Mouse (Mus musculus) heart, adult 2 months (tissue): ENCODE measurements around the gene Dmac2. TPM values are rescaled to one million over a fixed set of nuclear protein-coding genes. Genes with fewer than 3 reads are reported as not detected.

ENCODE experiments used
- DNase-seq, 2 experiments: peaks; one replicate each; pipeline ENCODE4 v3.0.0; 2021
- H3K27ac ChIP-seq: fragments of 200-600 bp; 2 replicates; pipeline ENCODE4 v1.8.1; 2022
- H3K27me3 ChIP-seq: fragments of 200-500 bp; 2 replicates; pipeline ENCODE4 v1.6.1; 2012; ENCODE audit warnings: mild to moderate bottlenecking, low read length, inconsistent platforms, mixed read lengths; ENCODE audit not compliant: control insufficient read depth, insufficient read depth
- H3K36me3 ChIP-seq: fragments of 200-500 bp; 2 replicates; pipeline ENCODE4 v1.6.1; 2012; ENCODE audit warnings: low read length, inconsistent platforms; ENCODE audit not compliant: control insufficient read depth, insufficient read depth
- H3K4me1 ChIP-seq: fragments of 200-500 bp; 2 replicates; pipeline ENCODE4 v1.6.1; 2011; ENCODE audit warnings: low read length; ENCODE audit not compliant: control insufficient read depth, insufficient read depth
- H3K4me3 ChIP-seq: fragments of 200-600 bp; 2 replicates; pipeline ENCODE4 v1.8.1; 2022
- H3K79me2 ChIP-seq: fragments of 200-500 bp; replicated peaks from 2 replicates; pipeline ENCODE4 v1.6.1; 2012; ENCODE audit warnings: mild to moderate bottlenecking, inconsistent platforms, low read length, moderate library complexity, mixed read lengths; ENCODE audit not compliant: control insufficient read depth, insufficient read depth
- H3K9ac ChIP-seq: fragments of 200-500 bp; 2 replicates; pipeline ENCODE4 v1.6.1; 2012; ENCODE audit warnings: low read depth, mild to moderate bottlenecking, control low read depth, inconsistent platforms, low read length, mixed read lengths
- CTCF ChIP-seq: fragments of 200-600 bp; IDR thresholded peaks from 2 replicates; pipeline ENCODE4 v1.8.1; 2022; ENCODE audit warnings: antibody characterized with exemption, mild to moderate bottlenecking, moderate library complexity
- EP300 ChIP-seq: fragments of 200-500 bp; IDR thresholded peaks from 2 replicates; pipeline ENCODE4 v1.6.1; 2011; ENCODE audit warnings: low read depth, low read length, control low read depth; ENCODE audit not compliant: insufficient read depth
- POLR2A ChIP-seq: fragments of 200-500 bp; IDR thresholded peaks from 2 replicates; pipeline ENCODE4 v1.6.1; 2011; ENCODE audit warnings: mild to moderate bottlenecking, low read depth, low read length, control low read depth; ENCODE audit not compliant: insufficient read depth
- WGBS: fragments of 180-500 bp; shearing (Covaris S2); methylation state at CpG from one replicate; pipeline ENCODE4 v1.1.7; 2018; 5-methylcytosine and 5-hydroxymethylcytosine counted together
- intact Hi-C: fragments of 180-260 bp; cut with DNase I; formaldehyde crosslinking; loops from one replicate; pipeline ENCODE4 v1.15.1; 2025
- polyA plus RNA-seq: library from polyadenylated mRNA; depleted of rRNA; stranded (reverse); fragments of >200 nt; gene quantifications from 2 replicates; pipeline ENCODE4 v1.2.3, GENCODE M21; 2012
- total RNA-seq, 2 experiments: library from RNA; stranded (reverse); gene quantifications; 2 replicates each; pipeline ENCODE4 v1.2.3; 2021

The Dmac2 gene
- total and polyA plus RNA-seq, 3 experiments = 52.2 to 83.8 (median 61.8) TPM

DNA sequence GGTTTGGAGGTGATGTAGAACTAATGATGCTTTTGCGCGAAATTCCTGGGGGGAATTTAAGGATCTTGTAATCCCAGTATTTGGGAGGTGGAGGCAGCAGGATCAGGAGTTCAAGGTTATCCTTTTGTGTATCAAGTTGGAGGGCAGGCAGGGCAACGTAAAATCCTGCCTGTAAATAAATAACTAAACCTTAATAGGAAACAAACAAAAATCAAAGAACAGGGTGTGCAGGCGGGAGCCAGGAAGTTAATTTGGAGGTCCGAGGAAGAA is 443 bp downstream of the Dmac2 start:
- DNase-seq = no peak
- no peaks in the 10 kb centered on the region for H3K79me2 ChIP-seq
- peaks cover 1% of the 10 kb centered on the region; the same call in 1 of the 2 replicates for H3K4me1 ChIP-seq
- no peaks in the 10 kb centered on the region for H3K36me3 ChIP-seq
- WGBS = 32% methylated on average over 5 of the region's 5 CpGs
- H3K9ac ChIP-seq = peak overlapping the region; percentile 41
- H3K4me3 ChIP-seq = peak overlapping the region; percentile 72
- TF ChIP-seq POLR2A (no peak), EP300 (no peak), CTCF (no peak)
- no peaks in the 10 kb centered on the region for H3K27me3 ChIP-seq
- intact Hi-C loops = loop anchor here (2.0 to 5.0 kb wide), 2 partner anchors 37 to 397 kb away; partner anchors contain the start of genes Dedd2 and Zfp526
- H3K27ac ChIP-seq = peak overlapping the region; percentile 96

DNA sequence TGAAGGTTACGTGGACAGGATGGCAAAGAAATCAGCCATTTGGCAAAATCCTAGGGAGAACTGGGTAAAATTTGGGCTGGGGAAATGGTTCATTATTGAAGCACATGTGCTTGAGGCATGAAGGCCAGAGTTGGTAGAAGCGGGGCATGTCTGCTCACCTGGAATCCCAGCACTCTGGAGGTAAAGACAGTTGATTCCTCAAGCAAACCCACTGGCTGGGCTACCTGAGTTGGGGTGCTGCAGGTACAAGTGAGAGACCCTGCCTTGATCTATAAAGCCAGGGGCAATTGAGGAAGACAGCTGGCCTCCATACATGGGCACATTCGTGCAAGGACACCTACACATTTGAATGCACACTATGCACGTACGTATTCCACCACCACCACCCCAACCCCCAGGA is 887 bp downstream of the Dmac2 start:
- intact Hi-C loops = no loop called here
- no peaks in the 10 kb centered on the region for H3K36me3 ChIP-seq
- H3K79me2 ChIP-seq = no peaks in the 10 kb centered on the region
- H3K27ac ChIP-seq = peak overlapping the region; percentile 96; the same call in 1 of the 2 replicates
- no peaks in the 10 kb centered on the region for H3K27me3 ChIP-seq
- no peak overlapping the region for H3K9ac ChIP-seq
- TF ChIP-seq CTCF (no peak), EP300 (no peak), POLR2A (no peak)
- DNase-seq = peak in 1 of 2 experiments; percentile 17
- 95% methylated on average over 5 of the region's 5 CpGs for WGBS
- peak overlapping the region; percentile 72 for H3K4me3 ChIP-seq
- peaks cover 1% of the 10 kb centered on the region; the same call in 1 of the 2 replicates for H3K4me1 ChIP-seq

DNA sequence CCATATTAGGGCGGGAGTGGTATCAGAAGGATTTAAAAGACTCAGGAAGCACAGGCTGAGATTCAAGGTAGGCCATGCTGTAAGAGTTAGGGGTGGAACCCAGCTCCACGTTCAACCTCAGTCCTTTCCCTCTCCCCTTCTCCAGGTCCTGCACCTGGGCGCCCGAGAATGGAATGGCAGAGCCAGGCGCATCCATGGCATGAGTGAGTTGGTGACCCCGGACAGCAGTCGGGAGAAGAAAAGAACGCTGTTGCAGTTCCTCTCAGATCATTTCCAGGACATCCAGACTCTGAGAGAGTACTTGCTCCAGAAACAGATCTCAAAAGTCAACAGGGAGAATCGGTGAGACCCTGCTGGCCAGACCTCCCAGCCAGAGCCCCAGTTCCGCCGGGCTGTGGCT is 1.5 kb downstream of the Dmac2 start:
- Histone ChIP-seq H3K27ac (no peak overlapping the region), H3K4me1 (peaks cover 1% of the 10 kb centered on the region; the same call in 1 of the 2 replicates), H3K4me3 (no peak overlapping the region), H3K27me3 (no peaks in the 10 kb centered on the region), H3K9ac (no peak overlapping the region), H3K79me2 (no peaks in the 10 kb centered on the region), H3K36me3 (no peaks in the 10 kb centered on the region)
- peak in 1 of 2 experiments; percentile 19 for DNase-seq
- no peak for TF ChIP-seq EP300
- TF ChIP-seq CTCF = no peak
- no peak for TF ChIP-seq POLR2A
- 88% methylated on average over 11 of the region's 11 CpGs for WGBS
- intact Hi-C loops = no loop called here

DNA sequence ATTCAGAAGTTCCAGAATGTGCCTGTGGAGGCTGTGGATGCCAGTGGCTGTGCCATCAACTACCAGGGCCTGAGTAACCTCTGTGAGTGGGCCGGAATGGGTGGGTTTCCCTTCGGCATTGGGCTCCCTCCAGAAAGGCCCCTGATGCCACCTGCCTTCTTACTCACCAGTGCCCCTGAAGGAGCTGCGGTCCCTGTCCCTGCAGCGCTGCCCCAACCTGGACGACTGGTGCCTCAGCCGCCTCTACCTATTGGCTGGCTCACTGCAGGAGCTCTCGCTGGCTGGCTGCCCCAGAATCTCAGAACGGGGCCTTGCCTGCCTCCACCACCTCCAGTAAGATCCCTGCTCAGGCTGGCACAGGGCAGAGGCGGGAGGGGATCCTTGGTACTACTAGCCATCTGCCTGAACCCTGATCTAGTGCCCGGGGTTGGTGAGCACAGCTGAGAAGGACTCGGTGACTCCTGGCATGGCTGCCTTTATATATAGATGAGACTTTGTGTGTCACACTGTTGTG is 4.7 kb downstream of the Dmac2 start:
- Histone ChIP-seq H3K27me3 (no peaks in the 10 kb centered on the region), H3K4me1 (peaks cover 6% of the 10 kb centered on the region), H3K79me2 (no peaks in the 10 kb centered on the region), H3K36me3 (no peaks in the 10 kb centered on the region), H3K4me3 (no peak overlapping the region), H3K27ac (no peak overlapping the region), H3K9ac (no peak overlapping the region)
- no peak for DNase-seq
- WGBS = 87% methylated on average over 11 of the region's 11 CpGs
- intact Hi-C loops = no loop called here
- no peak for TF ChIP-seq CTCF
- TF ChIP-seq POLR2A = no peak
- TF ChIP-seq EP300 = no peak

DNA sequence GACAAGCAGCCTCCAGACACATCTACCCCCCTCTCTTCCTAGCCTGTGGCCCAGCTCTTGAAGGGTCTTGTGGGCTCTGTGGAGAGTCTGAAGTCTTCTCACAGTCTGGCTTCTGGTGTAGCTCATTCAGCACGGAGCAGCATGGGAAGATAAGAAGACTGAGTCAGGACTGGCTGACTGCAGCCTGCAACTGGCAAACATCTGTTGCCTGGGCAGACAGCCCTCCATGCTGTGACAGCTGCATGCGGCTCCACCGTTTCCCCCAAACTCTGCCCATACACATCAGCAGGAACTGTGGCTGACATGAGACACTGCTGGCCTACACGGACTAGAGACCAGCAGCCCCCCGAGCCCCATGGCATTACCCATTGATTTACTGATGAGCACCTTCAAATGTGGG is 5.6 kb downstream of the Dmac2 start:
- 41% methylated on average over 5 of the region's 5 CpGs for WGBS
- TF ChIP-seq EP300 (0 out of 2 replicates have a peak, but pooled peaks have one; percentile 67), POLR2A (0 out of 2 replicates have a peak, but pooled peaks have one; percentile 20), CTCF (no peak)
- Histone ChIP-seq H3K79me2 (no peaks in the 10 kb centered on the region), H3K27ac (no peak overlapping the region), H3K36me3 (no peaks in the 10 kb centered on the region), H3K4me3 (no peak overlapping the region), H3K9ac (no peak overlapping the region), H3K27me3 (no peaks in the 10 kb centered on the region), H3K4me1 (peaks cover 6% of the 10 kb centered on the region)
- intact Hi-C loops = no loop called here
- DNase-seq = peak; percentile 74

DNA sequence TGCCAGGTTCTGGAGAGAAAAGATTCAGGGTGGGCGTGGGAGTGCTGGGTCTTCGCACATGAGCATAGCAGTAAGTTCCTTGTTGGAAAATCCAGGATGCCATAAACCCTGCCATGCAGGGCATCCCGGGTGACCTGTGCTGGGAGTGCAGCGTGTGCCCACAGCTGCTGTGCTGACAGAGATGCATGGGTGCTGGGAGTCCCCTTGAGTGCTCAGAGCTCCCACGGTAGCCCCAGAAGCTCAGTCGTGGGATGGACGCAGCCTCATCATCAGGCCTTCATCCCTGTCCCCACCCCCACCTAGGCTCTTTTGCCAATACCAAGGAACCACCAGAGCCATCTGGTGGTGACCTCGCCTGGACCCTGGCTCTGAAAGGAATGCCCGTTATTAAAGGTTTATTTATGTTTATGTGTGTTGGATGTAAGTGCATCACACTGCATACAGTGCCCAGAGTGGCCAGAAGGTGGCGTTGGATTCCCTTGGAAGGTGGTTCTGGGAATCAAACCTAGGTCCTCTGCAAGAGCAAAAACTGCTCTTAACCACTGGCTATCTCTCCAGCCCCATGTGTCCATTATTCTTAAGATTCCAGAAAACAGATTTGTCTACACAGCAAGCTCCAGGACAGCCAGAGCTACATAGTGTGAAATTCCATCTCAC is 6.5 kb downstream of the Dmac2 start:
- Histone ChIP-seq H3K4me3 (no peak overlapping the region), H3K79me2 (no peaks in the 10 kb centered on the region), H3K27ac (peak overlapping the region; percentile 81), H3K9ac (no peak overlapping the region), H3K27me3 (no peaks in the 10 kb centered on the region), H3K36me3 (no peaks in the 10 kb centered on the region), H3K4me1 (peaks cover 6% of the 10 kb centered on the region)
- intact Hi-C loops = loop anchor here (2.0 kb wide), 1 partner anchor 33 kb away; the partner anchor contains the start of genes Bckdha and Exosc5
- WGBS = 75% methylated on average over 10 of the region's 10 CpGs
- TF ChIP-seq EP300 (no peak), CTCF (peak; percentile 64), POLR2A (no peak)
- peak in 1 of 2 experiments; percentile 50 for DNase-seq
